Mouse (Mus musculus) heart, adult 2 months (tissue): ENCODE results near the gene Rack1.

Experiments used
- CTCF ChIP-seq: fragments of 200-600 bp; IDR thresholded peaks from 2 replicates; pipeline ENCODE4 v1.8.1; 2022; ENCODE audit warnings: antibody characterized with exemption, mild to moderate bottlenecking, moderate library complexity
- EP300 ChIP-seq: fragments of 200-500 bp; IDR thresholded peaks from 2 replicates; pipeline ENCODE4 v1.6.1; 2011; ENCODE audit warnings: low read depth, low read length, control low read depth; ENCODE audit not compliant: insufficient read depth
- POLR2A ChIP-seq: fragments of 200-500 bp; IDR thresholded peaks from 2 replicates; pipeline ENCODE4 v1.6.1; 2011; ENCODE audit warnings: mild to moderate bottlenecking, low read depth, low read length, control low read depth; ENCODE audit not compliant: insufficient read depth

DNA sequence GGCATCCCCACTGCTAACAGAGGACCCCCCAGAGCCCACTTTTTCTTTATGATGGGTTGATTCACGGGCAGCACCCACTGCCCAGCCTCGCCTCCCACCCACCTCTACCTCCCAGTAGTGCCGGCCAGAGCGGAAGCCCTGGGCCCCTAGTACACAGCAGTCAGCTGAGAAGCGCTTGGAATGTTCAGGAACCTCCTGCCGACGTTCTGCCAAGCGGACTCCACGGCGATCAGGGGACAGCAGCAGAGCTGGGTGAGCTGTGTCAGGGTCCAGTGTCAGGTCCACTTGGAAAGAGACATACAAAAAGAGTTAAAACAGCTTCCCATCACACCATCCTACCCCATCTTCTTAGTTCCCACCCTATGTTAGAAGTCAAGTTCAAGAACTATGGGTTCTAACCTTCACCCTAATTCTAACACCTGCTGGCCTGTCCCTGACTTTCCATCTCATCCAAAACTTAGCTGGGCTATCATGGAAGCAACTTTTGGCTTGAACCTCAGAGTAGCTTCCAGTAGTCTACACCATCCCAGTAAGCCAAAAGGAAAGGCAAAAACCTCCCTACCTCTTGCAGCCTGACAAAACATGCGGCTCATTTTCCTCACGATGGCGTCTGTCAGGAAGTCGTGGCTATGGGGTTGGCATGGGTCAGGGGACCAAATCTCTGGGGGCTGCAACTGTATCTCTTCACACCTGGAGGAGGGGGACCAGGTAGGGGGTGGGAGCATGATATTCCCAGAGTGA, 7.6 kb downstream of the Rack1 start:
- TF ChIP-seq POLR2A: no peak
- no peak for TF ChIP-seq CTCF
- no peak for TF ChIP-seq EP300
